Mouse (Mus musculus) R1 (cell line): ENCODE measurements around the gene Vmn1r228.

Source experiments
- DNase-seq: peaks from one replicate; pipeline ENCODE4 v3.0.0-alpha.2; 2018; ENCODE audit warnings: low read depth, low spot score

The Vmn1r228 gene

GRCm38 (mm10) chr17:20786057-20786456 is at the start of gene Vmn1r228:
Gene Vmn1r228 (minus strand): TSS chr17:20786157.
- no peak for DNase-seq

GRCm38 (mm10) chr17:20811255-20811654 is 25.3 kb upstream of the Vmn1r228 start, which contains the start of gene Vmn1r229:
Gene Vmn1r229 (plus strand): TSS chr17:20811555.
- no peak for DNase-seq

- no peak for DNase-seq
Observed at GRCm38 (mm10) chr17:20729543-20729942, 56.4 kb downstream of the Vmn1r228 start, which contains the start of gene Vmn1r227. Gene Vmn1r227 (plus strand): TSS chr17:20729843.
